Mouse (Mus musculus) lung, adult 2 months (tissue): ENCODE results near the gene Tob1.

Experiments
- CTCF ChIP-seq: fragments of 200-500 bp; IDR thresholded peaks from 2 replicates; pipeline ENCODE4 v1.5.1; 2011; ENCODE audit warnings: mild to moderate bottlenecking, low read length, control low read depth; ENCODE audit not compliant: insufficient read depth
- POLR2A ChIP-seq: fragments of 200-500 bp; IDR thresholded peaks from 2 replicates; pipeline ENCODE4 v1.6.1; 2011; ENCODE audit warnings: low read depth, mild to moderate bottlenecking, control low read depth, low read length, borderline replicate concordance; ENCODE audit errors: extremely low read depth

GRCm38 (mm10) chr11:94223531-94223930 lies 12.3 kb downstream of the Tob1 start:
- no peak for TF ChIP-seq POLR2A
- TF ChIP-seq CTCF, result no peak
